Mouse (Mus musculus): Measurements from ENCODE around the gene Srd5a1.
"Not testable (repeated sequence)": the region's sequence is repeated elsewhere in the genome, so short reads cannot be mapped to it uniquely, and the experiment has no call there.

Gene Srd5a1

DNA sequence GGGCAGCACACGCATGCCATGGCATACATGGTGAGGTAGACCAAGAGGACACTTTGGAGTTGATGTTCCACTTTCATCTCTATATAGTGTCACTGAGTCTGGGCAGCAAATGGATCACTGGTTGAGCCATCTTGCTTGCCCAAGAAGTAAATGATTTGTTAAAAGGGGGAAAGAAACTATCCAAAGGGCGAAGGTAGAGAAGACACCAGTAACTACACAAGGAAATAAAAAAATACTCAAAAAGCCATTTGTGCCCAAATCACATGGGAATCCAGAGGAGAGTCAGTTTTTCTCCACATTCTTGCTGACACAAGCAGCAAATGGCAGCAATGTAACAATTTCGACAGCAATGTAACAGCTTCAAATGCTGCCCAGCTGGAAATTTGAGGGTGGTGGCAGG lies 38.6 kb downstream of the Srd5a1 start:
- DNase-seq (ENCODE audit: low read depth), result no peak

DNA sequence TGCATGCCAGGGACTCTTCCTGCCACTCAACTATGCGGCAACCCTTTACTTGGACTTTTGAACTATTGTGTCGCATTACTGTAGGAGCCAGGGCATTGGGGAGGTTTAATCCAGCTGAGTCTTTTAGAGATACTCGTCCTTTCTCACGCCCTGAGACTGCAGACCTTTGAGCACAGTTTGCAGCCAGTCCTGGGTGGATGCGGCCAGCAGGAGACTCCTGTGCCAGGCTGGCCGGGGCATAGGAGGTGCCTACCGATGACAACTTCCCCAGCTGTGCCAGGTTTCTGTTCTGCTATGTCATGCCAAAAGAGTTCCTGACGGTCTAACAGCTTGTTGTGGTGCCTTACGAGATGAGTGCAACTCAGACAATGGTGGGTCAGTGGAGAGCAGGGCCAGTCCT lies 42.0 kb downstream of the Srd5a1 start:
- DNase-seq (ENCODE audit: low read depth), result no peak

DNA sequence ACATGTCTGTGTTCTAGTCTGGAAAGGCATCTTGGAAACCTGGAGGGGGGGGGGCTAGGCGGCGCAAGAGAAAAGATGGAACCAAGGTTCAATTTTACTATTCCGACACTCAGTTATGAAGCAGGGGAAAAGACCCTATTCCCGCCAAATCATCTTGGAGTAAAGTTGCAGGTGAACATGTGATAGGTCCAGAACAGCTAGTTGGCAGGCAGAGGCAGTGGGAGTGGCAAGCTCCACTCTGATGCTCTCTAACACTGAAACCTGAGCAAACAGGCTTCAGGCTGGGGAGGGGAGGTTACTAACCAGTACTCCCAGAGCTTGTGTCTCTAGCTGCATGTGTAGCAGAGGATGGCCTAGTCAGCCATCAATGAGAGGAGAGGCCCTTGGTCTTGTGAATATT lies 45.8 kb downstream of the Srd5a1 start:
- not testable (repeated sequence) for DNase-seq (ENCODE audit: low read depth)

DNA sequence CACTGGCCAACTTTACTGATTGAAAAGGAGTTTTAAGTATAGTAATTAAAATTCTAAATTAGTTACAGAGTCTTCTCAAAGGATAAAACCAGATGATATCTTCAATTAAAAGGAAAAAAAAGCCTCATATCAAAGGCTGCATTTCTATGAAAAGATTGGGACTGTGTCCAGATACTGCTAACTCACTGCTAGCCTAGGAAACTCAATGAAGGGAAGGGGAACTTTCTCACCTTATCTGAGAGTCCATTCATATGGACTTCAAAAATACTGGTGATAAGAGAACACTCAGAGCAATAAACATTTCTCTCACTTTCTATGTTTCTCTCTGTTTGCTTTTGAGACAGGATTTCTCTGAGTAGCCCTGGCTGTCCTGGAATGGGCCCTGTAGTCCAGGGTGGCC lies 46.7 kb downstream of the Srd5a1 start:
- no peak for DNase-seq (ENCODE audit: low read depth)

DNA sequence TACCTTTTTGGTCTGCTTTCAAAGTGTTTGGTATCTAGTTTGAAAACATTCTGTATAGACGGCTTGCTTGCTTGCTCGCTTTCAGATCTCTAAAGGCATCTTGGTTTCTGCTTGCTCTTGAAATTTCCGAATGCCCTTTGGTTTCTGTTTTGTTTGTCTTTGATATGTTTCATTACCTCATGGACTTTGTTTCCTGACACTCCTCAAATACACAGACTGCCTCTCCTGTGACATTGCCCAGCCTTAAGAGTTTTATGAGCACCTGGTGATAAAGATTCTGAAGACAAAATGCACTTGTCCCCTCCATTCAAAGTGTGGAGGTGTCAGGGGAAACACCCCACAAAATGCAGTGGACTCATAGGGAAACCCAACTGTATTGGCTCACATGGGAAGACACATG lies 47.3 kb downstream of the Srd5a1 start:
- DNase-seq (ENCODE audit: low read depth), result no peak

DNA sequence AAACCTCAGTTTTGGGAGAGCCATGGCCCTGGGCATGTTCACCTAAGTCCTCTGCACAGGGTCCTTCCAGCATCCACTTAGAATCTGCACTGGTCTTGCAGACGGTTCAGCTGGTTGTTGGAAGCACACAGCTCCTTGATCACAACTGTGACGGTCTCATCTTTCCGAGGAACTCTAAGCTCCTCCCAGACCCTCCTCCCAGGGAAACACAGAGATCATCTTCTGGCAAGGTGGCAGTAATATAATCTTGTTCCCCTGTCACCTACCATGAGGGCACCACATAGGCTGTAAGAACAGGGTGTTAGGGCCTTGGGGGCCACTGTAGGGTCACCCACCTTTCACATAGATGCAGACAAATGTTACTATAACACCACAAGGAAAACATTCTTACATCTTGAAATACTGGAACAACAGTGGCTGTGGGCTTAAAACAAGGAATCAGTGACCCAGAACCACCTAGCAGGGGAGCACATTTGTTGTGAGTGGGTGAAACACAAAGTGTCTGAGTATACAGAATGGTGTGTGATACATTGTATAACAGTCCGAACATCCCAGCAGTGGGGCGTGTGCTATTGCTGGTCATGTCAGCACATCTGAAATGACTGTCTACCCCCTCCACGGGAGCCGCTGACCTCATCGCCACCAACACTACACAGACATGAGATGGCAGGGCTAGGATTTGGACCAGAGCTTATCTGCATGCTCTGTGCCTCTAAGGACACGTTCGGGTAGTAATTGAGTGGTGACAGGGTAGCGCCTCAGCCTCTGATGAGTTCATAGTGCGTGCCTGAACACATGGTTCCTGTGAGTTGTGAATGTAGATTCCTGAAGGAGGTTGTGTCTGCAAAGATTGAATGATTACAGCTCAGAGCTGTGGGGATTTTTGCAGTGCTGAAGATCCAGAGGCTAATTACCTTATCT lies 48.3 kb downstream of the Srd5a1 start:
- no peak for DNase-seq (ENCODE audit: low read depth)

DNA sequence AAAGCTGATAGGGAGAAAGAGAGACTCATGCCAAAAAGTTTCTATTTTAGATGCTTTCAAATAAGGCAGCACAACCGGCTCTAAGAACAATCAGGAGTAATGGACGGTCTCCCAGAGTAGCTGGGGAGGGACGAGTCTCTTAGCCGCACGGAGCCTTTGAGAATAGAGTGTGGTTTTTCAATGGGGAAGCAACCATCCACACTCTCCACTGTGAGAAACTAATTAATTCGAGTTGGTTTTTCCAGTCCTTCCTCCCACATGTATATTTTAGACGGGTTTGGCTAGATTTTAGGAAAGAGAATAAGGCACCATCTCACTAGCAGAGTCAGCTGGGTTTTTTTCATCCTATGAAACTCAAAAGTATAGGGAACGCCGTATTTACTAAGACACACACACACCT lies 49.2 kb downstream of the Srd5a1 start:
- DNase-seq (ENCODE audit: low read depth), result no peak

DNA sequence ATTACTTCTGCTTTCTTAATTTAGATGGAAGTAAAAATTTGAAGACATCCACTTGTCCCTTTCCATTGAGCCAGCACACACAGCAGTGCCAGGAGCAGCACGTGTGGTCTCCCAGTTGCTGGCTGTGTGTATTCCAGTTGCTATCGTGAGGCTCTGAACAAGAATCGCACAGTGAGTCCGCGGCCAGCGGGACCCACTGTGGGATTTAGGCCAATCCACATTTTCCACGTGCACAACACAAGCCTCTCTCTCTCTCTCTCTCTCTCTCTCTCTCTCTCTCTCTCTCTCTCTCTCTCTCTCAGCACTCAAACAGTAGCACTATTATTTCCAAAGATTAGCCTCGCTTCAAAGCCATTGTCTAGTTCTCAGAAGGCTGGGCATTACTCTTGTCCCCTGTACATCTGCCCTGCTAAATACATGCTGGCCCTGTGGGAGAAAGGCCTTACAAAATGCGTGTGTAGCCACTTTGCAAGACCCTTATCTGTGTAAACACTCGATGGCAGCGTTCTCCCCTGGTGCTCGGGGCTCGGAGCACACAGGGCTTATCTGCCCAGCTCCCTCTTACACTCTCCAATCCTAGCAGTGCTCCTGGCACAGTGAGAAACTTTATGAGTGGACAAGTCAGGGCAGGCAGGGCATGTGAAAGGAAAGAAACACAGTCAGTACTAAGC lies 51.8 kb downstream of the Srd5a1 start:
- no peak for DNase-seq (ENCODE audit: low read depth)

DNA sequence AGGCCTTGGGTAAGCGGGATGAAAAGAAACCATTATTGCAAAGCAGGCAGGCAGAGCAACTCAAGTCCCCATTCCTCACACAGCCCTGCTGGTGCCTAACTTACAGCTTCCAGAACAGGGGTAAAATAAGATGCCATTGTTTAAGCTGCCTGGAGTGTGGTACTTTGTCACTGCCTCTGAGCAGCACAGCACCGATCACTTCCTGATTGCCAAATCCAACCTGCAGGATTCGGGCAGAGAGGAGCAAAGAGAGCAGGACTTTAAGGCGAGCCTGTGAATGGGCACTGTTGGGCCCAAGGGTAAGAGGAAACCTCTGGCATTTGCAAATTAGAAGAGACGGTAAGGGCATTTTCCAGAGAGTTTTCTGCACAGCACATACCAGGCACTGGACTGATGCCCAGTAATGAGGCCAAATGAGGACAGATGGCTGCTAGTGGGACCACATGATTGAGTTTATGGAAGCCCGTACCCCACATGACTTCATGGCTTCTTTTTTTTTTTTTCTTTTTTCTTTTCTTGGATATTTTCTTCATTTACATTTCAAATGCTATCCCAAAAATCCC lies 53.1 kb downstream of the Srd5a1 start:
- peak; percentile 39 for DNase-seq (ENCODE audit: low read depth)

DNA sequence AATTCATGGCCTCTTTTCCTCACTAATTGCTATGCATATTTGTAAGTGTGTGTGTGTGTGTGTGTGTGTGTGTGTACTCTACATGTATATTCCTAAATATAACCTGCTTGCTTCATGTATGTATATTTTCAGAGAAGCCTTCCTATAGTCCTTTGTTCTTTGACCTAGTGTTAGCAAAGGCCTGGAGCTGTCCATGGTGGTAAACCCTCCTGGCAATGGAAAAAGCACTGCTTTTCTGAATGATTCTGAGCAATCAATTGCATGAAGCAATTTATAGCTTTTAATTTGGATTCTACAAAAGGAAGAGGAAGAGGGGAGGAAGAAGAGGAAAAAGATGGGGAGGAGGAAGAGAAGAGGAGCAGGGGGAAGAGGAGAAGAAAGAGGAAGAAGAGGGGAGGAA lies 54.5 kb downstream of the Srd5a1 start:
- DNase-seq (ENCODE audit: low read depth), result peak; percentile 37

DNA sequence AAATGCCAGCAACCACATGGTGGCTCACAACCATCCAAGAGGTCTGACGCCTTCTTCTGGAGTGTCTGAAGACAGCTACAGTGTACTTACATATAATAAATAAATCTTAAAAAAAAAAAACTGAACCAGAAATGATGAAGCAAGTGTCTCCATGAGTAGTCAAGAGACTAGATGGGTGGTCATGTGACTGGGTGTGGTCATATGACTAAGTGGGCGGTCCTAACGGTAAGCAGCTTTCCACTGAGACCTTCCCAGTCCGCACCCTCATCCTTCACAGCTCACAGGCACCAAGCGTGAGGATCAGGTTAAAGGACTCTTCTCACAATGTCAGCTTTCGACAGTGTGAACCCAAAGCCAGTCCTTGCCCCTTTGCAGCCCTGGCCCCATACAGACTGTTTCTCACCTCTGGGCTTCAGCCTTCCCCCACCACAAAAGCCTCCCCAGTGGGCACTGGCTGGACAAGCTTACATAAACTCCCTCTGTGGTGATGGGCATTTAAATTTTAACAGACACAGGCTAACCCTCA lies 55.2 kb downstream of the Srd5a1 start:
- DNase-seq (ENCODE audit: low read depth), result no peak

DNA sequence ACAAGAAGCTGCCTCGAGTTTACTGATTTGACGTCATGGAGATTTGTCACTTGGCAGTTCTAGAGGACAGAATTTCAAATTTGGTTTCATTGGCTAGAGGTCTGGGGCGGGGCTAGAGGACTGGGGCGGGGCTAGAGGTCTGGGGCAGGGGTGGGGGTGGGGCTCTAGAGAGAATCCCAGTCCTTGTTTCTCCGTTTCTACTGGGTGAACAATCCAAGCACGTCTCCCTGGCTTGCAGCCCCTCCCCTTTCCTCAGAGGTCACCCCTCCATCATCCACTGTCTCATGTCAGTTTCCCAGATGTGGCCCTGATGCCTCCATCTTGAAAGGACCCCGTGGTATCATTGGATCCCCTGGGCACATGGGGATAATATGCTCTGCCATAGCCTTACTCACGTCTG lies 56.2 kb downstream of the Srd5a1 start:
- no peak for DNase-seq (ENCODE audit: low read depth)

DNA sequence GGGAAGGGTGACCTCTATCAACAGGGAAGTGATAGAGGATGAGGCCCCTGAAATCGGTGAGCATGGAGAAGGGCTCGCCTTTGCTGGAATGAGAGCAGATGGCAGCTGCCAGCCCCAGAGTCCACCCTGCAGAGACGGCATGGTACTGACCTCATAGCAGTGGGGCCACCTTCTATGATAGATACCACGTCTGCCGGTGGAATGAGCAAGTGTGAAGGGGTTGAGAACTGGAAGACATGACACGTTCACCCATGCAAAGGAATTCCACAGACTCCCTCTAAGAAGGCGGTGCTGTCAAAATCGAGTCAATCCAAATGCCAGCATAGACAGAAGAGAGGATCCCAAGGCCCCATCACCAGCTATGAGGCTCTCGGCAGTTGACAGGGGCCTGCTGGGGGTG lies 57.0 kb downstream of the Srd5a1 start:
- DNase-seq (ENCODE audit: low read depth), result no peak

DNA sequence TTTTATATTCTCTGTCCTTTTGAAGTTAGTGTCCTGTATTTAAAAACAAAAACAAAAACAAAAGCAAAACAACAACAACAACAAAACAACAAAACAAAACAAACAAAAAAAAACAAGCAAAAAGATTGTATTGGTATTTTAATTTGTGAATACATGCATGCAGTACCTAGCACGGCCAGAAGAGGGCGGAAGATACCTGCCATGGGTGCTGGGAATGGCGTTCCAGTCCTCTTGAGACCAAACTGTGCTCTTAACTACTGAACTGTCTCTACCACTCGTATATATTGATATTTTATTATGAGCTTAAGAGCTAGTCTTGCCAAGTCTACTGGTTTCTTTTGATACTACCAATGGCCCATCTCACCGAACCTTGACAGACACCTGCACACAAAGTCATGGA lies 58.2 kb downstream of the Srd5a1 start:
- peak; percentile 69 for DNase-seq (ENCODE audit: low read depth)

DNA sequence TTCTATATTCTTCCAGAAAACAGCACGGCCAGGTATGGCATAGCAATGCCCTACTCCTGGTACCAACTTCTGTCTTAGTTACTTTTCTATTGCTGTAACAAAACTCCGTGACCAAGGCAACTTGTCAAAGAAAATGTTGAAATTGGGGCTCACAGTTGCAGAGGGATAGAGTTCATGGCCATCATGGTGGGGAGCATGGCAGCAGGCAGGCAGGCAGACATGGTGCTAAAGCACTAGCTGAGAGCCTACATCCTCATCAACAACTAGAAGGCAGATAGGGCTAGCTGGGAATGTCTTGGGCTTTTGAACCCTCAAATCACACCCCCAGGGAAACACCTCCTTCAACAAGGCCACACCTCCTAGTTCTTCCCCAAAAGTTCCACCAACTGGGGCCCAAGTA lies 60.4 kb downstream of the Srd5a1 start:
- DNase-seq (ENCODE audit: low read depth), result no peak

DNA sequence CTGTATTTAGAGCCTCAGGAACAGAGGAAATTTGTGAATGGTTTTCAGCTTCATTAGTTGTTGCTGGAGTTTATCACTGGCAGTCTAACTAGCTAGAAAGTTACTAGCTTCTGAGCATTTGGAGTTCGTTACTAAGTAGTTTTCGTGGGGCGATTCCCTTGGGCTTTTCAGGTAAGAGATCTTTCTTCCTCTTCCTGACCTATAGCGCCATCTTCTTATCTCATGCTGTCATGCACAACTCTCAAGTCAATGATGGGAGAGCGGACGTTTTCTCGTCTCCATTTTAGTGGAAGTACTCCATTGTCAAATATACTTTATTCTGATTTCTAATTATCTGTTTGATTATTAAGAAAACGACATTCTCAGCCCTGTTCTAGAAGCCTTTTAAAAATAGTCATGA lies 61.3 kb downstream of the Srd5a1 start:
- DNase-seq (ENCODE audit: low read depth), result no peak

DNA sequence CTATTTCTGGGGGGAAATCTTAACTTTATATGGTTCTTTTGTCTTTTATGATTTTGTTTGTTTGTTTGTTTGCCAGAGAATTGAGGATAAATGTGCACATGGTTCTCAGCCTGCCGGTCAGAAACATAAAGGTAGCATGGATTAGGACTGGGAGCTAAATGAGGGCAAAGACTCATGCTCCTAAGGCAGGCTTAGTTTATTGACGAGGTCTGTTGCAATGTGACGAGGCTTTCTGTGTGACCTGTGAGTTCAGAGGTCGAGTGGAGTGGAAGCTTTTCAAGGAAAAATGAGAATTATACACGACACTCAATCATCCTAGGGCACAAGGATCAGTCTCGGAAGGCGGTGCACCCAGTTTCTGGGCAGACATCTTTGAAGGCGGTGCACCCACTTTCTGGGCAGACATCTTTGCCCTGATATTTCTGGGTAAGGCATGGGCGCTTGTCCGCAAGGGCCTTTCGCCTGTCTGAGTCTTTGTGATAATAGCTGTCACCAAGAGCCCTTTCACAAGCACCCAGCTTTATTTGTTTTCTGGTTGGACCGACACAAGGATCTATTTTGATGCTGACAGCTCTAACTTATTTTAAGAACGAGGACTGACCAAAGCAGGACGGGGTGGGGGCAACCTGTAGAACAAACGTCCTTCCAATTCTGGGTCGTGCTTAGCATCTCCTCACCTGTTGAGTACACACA lies 63.6 kb downstream of the Srd5a1 start:
- no peak for DNase-seq (ENCODE audit: low read depth)

DNA sequence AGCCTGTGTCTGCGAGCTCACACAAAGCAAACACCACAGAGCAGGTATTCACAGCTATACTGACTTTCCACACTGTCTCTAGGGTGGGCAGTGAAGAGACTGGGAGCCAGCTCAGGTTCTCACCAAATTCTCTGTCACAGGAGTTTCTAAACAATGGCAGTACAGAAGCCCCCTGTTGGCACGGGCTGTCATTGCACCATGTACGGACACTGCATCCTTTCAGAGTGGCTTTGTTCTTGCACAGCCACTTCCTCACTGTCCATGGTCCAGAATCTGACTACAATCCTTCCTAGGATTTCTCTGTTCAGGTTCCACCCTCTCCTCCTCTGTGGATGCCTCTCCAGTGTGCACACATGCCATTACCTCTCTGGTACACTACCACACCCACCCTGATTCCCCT lies 66.2 kb downstream of the Srd5a1 start:
- peak; percentile 54 for DNase-seq (ENCODE audit: low read depth)

DNA sequence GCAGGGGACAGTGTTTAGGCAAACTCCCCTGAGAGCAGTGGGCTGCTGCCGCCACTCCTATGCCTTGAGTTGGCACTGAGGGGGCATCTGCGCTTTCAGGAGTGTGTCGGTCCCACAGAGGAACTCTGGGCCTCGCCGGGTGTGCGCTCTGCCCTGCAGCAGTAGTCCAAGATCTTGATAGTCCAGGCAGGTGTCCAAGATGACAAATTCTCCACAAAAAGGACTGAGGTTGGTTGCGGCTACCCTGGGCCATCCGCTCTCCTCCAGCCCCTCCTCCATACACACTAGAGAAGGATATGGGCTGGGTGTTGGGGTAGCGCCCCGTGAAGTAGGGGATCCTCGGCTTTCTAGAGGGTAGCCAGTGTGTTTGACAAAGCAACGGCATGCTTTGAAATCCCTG lies 67.6 kb downstream of the Srd5a1 start:
- DNase-seq (ENCODE audit: low read depth), result no peak

DNA sequence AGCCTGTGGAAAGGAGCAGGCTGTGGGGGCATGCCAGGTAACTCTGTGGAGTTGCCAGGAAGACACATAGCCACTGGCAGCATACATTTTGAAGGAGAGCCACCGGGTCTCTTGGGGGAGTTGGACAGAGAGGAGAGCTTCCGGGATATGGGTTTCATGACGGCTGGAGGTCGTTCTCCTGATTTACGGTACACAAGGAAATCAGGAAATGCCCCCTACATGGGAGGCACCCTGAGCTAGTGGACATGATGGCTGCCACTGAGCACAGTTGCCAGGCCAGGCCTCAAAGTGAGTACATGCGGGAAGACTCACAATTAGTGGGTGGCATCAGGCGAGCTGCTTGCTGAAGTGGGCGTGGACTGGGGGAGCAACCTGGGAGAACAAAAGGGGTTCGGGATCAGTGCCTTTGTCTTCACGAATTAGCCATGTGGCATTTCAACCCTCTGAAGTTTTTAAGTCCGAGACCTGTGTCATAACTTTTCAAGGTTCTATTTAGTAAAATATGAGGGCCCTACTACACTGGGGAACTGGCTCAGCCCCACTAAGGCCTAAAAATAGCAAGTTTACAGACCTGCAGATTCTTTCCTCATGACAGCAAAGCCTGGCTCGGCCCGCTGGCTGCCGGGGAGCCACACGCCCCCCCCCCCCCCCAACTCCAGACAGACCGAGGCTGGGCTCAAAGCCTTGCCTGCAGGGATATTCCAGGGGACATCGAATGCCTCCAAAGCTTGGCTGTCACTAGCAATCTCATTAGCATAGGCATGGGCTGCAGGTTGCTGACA lies 68.5 kb downstream of the Srd5a1 start:
- peak; percentile 10 for DNase-seq (ENCODE audit: low read depth)

DNA sequence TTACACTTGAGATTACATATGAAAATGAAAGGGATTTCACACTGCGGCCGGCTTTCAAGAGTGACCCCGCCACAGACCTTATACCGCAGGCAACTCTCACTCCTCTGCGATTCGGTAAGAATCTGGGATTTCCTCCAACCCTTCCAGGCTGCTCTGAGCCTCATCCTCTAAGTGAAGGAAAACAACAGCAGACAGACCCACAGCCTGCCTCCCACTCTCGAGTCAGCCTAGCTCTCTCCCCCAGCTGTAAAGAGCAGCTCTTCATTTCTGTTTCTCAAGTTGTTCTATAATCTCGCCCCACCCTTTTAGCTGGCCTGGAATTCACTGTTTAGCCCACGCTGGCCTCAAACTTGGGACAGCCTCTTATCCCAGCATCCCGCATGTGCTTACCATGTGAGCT lies 69.5 kb downstream of the Srd5a1 start:
- peak; percentile 48 for DNase-seq (ENCODE audit: low read depth)

DNA sequence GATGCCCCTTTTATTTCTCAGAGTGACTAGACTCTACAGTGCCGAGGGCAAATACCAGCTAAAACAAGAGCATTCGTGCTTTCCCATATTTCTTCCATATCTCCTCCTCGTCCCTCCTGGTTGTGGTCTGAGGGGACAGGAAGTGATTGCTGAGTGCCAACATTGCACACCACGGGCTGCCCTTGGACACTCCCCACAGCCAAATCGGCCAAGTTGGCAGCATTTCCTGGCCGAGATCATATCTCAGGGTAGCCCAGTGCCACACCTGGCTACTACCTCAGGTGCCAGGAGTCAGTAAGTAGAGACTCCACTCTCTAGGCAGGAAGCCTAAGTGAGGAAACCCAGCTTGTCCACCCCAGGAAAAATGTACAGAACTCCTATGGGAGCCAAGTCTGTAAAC lies 70.0 kb downstream of the Srd5a1 start:
- peak; percentile 12 for DNase-seq (ENCODE audit: low read depth)
